ENCODE assay signal across 15 mouse cellular contexts in the genomic region with DNA sequence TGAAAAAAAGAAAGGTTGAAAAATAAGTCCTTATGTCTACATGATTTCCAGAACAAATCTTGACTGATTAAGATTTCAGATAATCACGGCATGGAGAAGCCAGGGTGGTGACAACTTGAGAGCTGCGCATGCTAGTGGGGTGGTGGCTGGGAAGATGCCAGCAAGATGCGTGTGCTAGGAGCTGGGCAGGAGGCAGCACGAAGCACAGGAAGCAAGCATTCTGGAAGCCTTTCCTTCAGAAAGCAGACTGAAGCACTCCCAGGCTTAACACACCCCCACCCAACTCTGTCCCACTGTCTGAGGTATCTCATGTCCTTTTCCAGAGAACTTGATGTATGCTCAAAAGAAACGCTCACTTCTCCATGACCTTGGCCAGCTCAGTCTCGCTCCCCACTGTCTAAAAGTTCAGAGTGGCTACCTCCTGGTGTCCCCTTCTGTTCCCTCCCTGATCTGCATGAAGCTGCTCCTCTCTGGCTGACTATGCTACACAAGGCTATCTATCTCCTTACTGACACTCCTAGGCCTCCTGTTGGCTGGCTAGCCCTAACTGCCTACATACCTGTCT. TPM values are rescaled to one million over a fixed set of nuclear protein-coding genes. Genes with fewer than 3 reads are reported as not detected.
DNase-seq lines count a peak whose midpoint lies in the region; ATAC-seq and TF ChIP-seq lines count a peak whose summit lies in the region.
"Had no signal": no experiment of that assay in that cellular context is flagged by ENCODE, and none has a peak within 500 bp of the region (broad histone marks: within the 10 kb centered on the region; RNA-seq: fewer than 3 reads in every experiment).

No protein-coding gene starts in this region.

- H3K4me2 ChIP-seq in heart, embryonic 13.5 days, result no peak overlapping the region
- no peak overlapping the region for H3K4me2 ChIP-seq in stomach, postnatal 0 days (replicated peaks; ENCODE audit: low read depth)
- no peak overlapping the region for H3K4me2 ChIP-seq in hindbrain, postnatal 0 days (ENCODE audit: low read depth, low read length)
- H3K4me2 ChIP-seq: embryonic facial prominence, embryonic 12.5 days; heart, embryonic 12.5 days; hindbrain, embryonic 12.5 days; lung, embryonic 14.5 days had no signal

- intact Hi-C loops in heart, postnatal 36 days (cut with DNase I), result no loop called here
- intact Hi-C loops in left cerebral cortex, adult 2 months (cut with DNase I), result no loop called here

- peak; percentile 21 for DNase-seq in adrenal gland, postnatal 25 days
- no peak for DNase-seq in adrenal gland, adult 8-10 months
- no peak for DNase-seq in heart, postnatal 36 days
- peak; percentile 26 to 47 for DNase-seq in left cerebral cortex, adult 2 months (ENCODE audit: extremely low spot score in 1 of 2, low spot score in 2 of 2)
- no peak for DNase-seq in stomach, postnatal 0 days (ENCODE audit: low spot score)
- DNase-seq in lung, postnatal 10 days, result no peak
- DNase-seq in hindbrain, postnatal 0 days (ENCODE audit: low spot score), result no peak
- DNase-seq: kidney, adult 2 months; kidney, postnatal 4 days; lung, embryonic 14.5 days; thymus, adult 18-20 months had no signal

- 46% methylated on average over 6 of the region's 6 CpGs for WGBS in heart, embryonic 13.5 days
- 67% methylated on average over 6 of the region's 6 CpGs for whole genome bisulfite sequencing in stomach, postnatal 0 days
- WGBS in hindbrain, postnatal 0 days, result 57% methylated on average over 6 of the region's 6 CpGs

- H3K4me1 ChIP-seq in heart, embryonic 13.5 days, result peaks cover 35% of the 10 kb centered on the region
- H3K4me1 ChIP-seq in stomach, postnatal 0 days (replicated peaks; ENCODE audit: control insufficient read depth, insufficient read depth), result peaks cover 4% of the 10 kb centered on the region; the same call in 1 of the 2 replicates
- no peaks in the 10 kb centered on the region; the same call in 1 of the 2 replicates for H3K4me1 ChIP-seq in hindbrain, postnatal 0 days (ENCODE audit: insufficient read depth, low read length)

- ATAC-seq in heart, embryonic 13.5 days (ENCODE audit: extremely low read depth, insufficient number of reproducible peaks, low FRiP score, low TSS enrichment), result no peak
- 0 out of 2 replicates have a peak, but pooled peaks have one; percentile 26 for ATAC-seq in stomach, postnatal 0 days (ENCODE audit: low FRiP score, low TSS enrichment)
- ATAC-seq in hindbrain, postnatal 0 days, result no peak

- H3K9me3 ChIP-seq in heart, embryonic 13.5 days, result no peaks in the 10 kb centered on the region
- no peaks in the 10 kb centered on the region for H3K9me3 ChIP-seq in stomach, postnatal 0 days (ENCODE audit: control insufficient read depth, low read length)
- no peaks in the 10 kb centered on the region for H3K9me3 ChIP-seq in hindbrain, postnatal 0 days (ENCODE audit: low read length)
- H3K9me3 ChIP-seq: embryonic facial prominence, embryonic 12.5 days; heart, embryonic 12.5 days; hindbrain, embryonic 12.5 days had no signal

- H3K27me3 ChIP-seq in heart, embryonic 13.5 days (replicated peaks), result no peaks in the 10 kb centered on the region
- no peaks in the 10 kb centered on the region for H3K27me3 ChIP-seq in stomach, postnatal 0 days (ENCODE audit: control insufficient read depth, insufficient read depth, low read length)
- H3K27me3 ChIP-seq in hindbrain, postnatal 0 days (ENCODE audit: insufficient read depth, low read length), result no peaks in the 10 kb centered on the region
- H3K27me3 ChIP-seq: embryonic facial prominence, embryonic 12.5 days; heart, embryonic 12.5 days; hindbrain, embryonic 12.5 days had no signal

- H3K27ac ChIP-seq in heart, embryonic 13.5 days (replicated peaks), result peak overlapping the region; percentile 17; the same call in 1 of the 2 replicates
- H3K27ac ChIP-seq in left cerebral cortex, adult 2 months, result no peak overlapping the region; the same call in 1 of the 2 replicates
- H3K27ac ChIP-seq in stomach, postnatal 0 days (replicated peaks), result no peak overlapping the region
- H3K27ac ChIP-seq in hindbrain, postnatal 0 days, result no peak overlapping the region
- H3K27ac ChIP-seq: embryonic facial prominence, embryonic 12.5 days; hindbrain, embryonic 12.5 days had no signal

- TF ChIP-seq CTCF in left cerebral cortex, adult 2 months (IDR thresholded peaks at IDR 0.05), result no peak
- no peak for TF ChIP-seq CTCF in stomach, postnatal 0 days (IDR thresholded peaks at IDR 0.05; ENCODE audit: low read depth)
- TF ChIP-seq CTCF in hindbrain, postnatal 0 days (IDR thresholded peaks at IDR 0.05; ENCODE audit: low read depth), result no peak

- no peak for TF ChIP-seq EP300 in stomach, postnatal 0 days (optimal IDR thresholded peaks at IDR 0.05)

- peaks cover 8% of the 10 kb centered on the region; the same call in 1 of the 2 replicates for H3K36me3 ChIP-seq in heart, embryonic 13.5 days
- H3K36me3 ChIP-seq in stomach, postnatal 0 days (ENCODE audit: control insufficient read depth, insufficient read depth, low read length), result no peaks in the 10 kb centered on the region
- no peaks in the 10 kb centered on the region for H3K36me3 ChIP-seq in hindbrain, postnatal 0 days (ENCODE audit: insufficient read depth, low read length)

- H3K9ac ChIP-seq in heart, embryonic 13.5 days, result no peak overlapping the region
- no peak overlapping the region for H3K9ac ChIP-seq in stomach, postnatal 0 days (ENCODE audit: low read length)
- H3K9ac ChIP-seq in hindbrain, postnatal 0 days (replicated peaks; ENCODE audit: low read length), result no peak overlapping the region
- H3K9ac ChIP-seq: embryonic facial prominence, embryonic 12.5 days; heart, embryonic 12.5 days; hindbrain, embryonic 12.5 days; lung, embryonic 14.5 days had no signal

- no peak overlapping the region for H3K4me3 ChIP-seq in heart, embryonic 13.5 days
- no peak overlapping the region for H3K4me3 ChIP-seq in left cerebral cortex, adult 2 months
- no peak overlapping the region for H3K4me3 ChIP-seq in stomach, postnatal 0 days (ENCODE audit: low read depth, low read length)
- no peak overlapping the region for H3K4me3 ChIP-seq in hindbrain, postnatal 0 days (ENCODE audit: low read length)
- H3K4me3 ChIP-seq: embryonic facial prominence, embryonic 12.5 days; heart, embryonic 12.5 days; hindbrain, embryonic 12.5 days had no signal

RNA-seq across cellular contexts. Expression of a gene that starts 52.1 kb away (rescaled TPM):
- 89.4 and 137 TPM in 2 replicates for total RNA-seq in adrenal gland, postnatal 25 days (2021)
- 100 to 1,000 TPM in 2 of 4 experiments, 10 to 100 TPM in 2; 94.2 to 128 (median 101) TPM for total RNA-seq in adrenal gland, adult 8-10 months (2022)
- 8.4 and 9.0 TPM in 2 replicates for polyA plus RNA-seq in heart, embryonic 13.5 days (2015; fragmentation: Nextera tagmentation; extraction: Ambion mirVana)
- 10 to 100 TPM; 48.4 to 52.1 TPM for total RNA-seq in heart, postnatal 36 days (2021)
- 100 to 1,000 TPM; 121 to 123 TPM for total RNA-seq in left cerebral cortex, adult 2 months (2021)
- polyA plus RNA-seq in stomach, postnatal 0 days (2015; fragmentation: Nextera tagmentation; extraction: Ambion mirVana), result 10.9 and 14.5 TPM in 2 replicates
- total RNA-seq in hindbrain, postnatal 0 days (2014; rRNA removed), result 67.9 and 71.2 TPM in 2 replicates
- polyA plus RNA-seq in hindbrain, postnatal 0 days (2015; fragmentation: Nextera tagmentation; extraction: Ambion mirVana), result 20.2 and 22.8 TPM in 2 replicates

Comparison
In these comparisons a context has a peak if more than half of its experiments do, and no peak if none do; other contexts are left out.
1. DNase-seq: peak in adrenal gland, postnatal 25 days (single experiment) and left cerebral cortex, adult 2 months (2 of 2); none in adrenal gland, adult 8-10 months (single experiment), heart, postnatal 36 days (0 of 2), stomach, postnatal 0 days (single experiment), lung, postnatal 10 days (single experiment) and hindbrain, postnatal 0 days (single experiment).